Mouse (Mus musculus): ENCODE measurements around the gene Fkbp8. TPM values are rescaled to one million over a fixed set of nuclear protein-coding genes. Genes with fewer than 3 reads are reported as not detected.

Gene Fkbp8
- total and polyA plus RNA-seq, 3 experiments = 176 to 266 (median 178) TPM

DNA sequence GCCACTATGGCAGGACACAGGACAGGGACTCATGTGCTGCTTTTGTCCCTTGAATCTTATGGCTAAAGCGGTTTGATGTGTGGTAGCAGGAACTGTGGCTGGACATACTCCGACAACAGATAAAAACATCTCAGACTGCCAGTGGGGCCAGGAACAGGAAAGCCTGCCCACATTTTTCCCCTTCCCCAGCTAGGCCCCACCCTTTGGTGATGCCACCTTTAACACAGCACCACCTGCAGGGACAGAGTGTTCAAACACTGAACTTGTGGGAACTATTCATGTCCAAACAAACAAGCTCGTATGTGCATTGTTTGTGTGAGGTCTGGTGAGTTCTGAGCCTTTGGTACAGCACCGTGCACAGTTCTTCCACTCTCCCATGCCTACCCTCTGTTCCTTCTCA, 30.8 kb downstream of the Fkbp8 start:
- peak in 1 of 2 experiments; percentile 47; a peak in 2 of 4 replicates for TF ChIP-seq CTCF (conservative IDR thresholded peaks at IDR 0.05 in 1 of 2, IDR thresholded peaks at IDR 0.05 in 1 of 2; ENCODE audit: low read depth in 2 of 2, low read length in 2 of 2)
- TF ChIP-seq TBP (conservative IDR thresholded peaks at IDR 0.05; ENCODE audit: low read depth, low read length) = no peak
- 0 out of 2 replicates have a peak, but pooled peaks have one; percentile 49 for TF ChIP-seq MAZ (IDR thresholded peaks at IDR 0.05; ENCODE audit: low read depth, low read length)
- DNase-seq (ENCODE audit: extremely low read depth) = peak; percentile 45
- Histone ChIP-seq H3K9me3 (replicated peaks; ENCODE audit: low read length) (no peaks in the 10 kb centered on the region), H3K79me2 (replicated peaks; ENCODE audit: control insufficient read depth, extremely low read depth, insufficient read depth, poor library complexity, severe bottlenecking) (no peaks in the 10 kb centered on the region), H3K4me1 (ENCODE audit: control insufficient read depth in 1 of 2, insufficient read depth in 2 of 2) (peaks cover 3 to 35% of the 10 kb centered on the region in 2 experiments; a peak in 2 of 4 replicates), H3K27ac (ENCODE audit: insufficient read depth, low read depth) (no peak overlapping the region), H3K4me3 (replicated peaks in 1 of 3; ENCODE audit: low read depth in 2 of 3, low read length in 2 of 3, poor library complexity in 1 of 3) (no peak overlapping the region), H3K36me3 (replicated peaks in 1 of 2; ENCODE audit: control insufficient read depth in 1 of 2, insufficient read depth in 1 of 2, low read length in 1 of 2) (peaks cover 0 to 73% of the 10 kb centered on the region in 2 experiments), H3K4me2 (ENCODE audit: insufficient read depth, low read depth, poor library complexity, severe bottlenecking) (no peak overlapping the region), H3K27me3 (replicated peaks) (no peaks in the 10 kb centered on the region), H3K9ac (ENCODE audit: insufficient read depth, low read depth) (no peak overlapping the region)
- in situ Hi-C loops (cut with MboI; ENCODE audit: low pct_ligation_motif_present, low pct_unique_long_range_greater_than_20kb, low sequenced_read_pairs) = no loop called here
- dilution Hi-C loops (cut with MboI; ENCODE audit: extremely low pct_ligation_motif_present, extremely low pct_unique_long_range_greater_than_20kb, low sequenced_read_pairs) = no loop called here

GRCm38 (mm10) chr8:70558983-70559382, 31.5 kb downstream of the Fkbp8 start:
- H3K4me2 ChIP-seq (ENCODE audit: insufficient read depth, low read depth, poor library complexity, severe bottlenecking) = no peak overlapping the region
- no peaks in the 10 kb centered on the region for H3K27me3 ChIP-seq (replicated peaks)
- peaks cover 0 to 67% of the 10 kb centered on the region in 2 experiments for H3K36me3 ChIP-seq (replicated peaks in 1 of 2; ENCODE audit: control insufficient read depth in 1 of 2, insufficient read depth in 1 of 2, low read length in 1 of 2)
- no peak overlapping the region for H3K4me3 ChIP-seq (replicated peaks in 1 of 3; ENCODE audit: low read depth in 2 of 3, low read length in 2 of 3, poor library complexity in 1 of 3)
- no peaks in the 10 kb centered on the region for H3K9me3 ChIP-seq (replicated peaks; ENCODE audit: low read length)
- H3K79me2 ChIP-seq (replicated peaks; ENCODE audit: control insufficient read depth, extremely low read depth, insufficient read depth, poor library complexity, severe bottlenecking) = no peaks in the 10 kb centered on the region
- no peak overlapping the region for H3K9ac ChIP-seq (ENCODE audit: insufficient read depth, low read depth)
- in situ Hi-C loops (cut with MboI; ENCODE audit: low pct_ligation_motif_present, low pct_unique_long_range_greater_than_20kb, low sequenced_read_pairs) (no loop called here), dilution Hi-C loops (cut with MboI; ENCODE audit: extremely low pct_ligation_motif_present, extremely low pct_unique_long_range_greater_than_20kb, low sequenced_read_pairs) (no loop called here)
- TF ChIP-seq CTCF (conservative IDR thresholded peaks at IDR 0.05 in 1 of 2, IDR thresholded peaks at IDR 0.05 in 1 of 2; ENCODE audit: low read depth in 2 of 2, low read length in 2 of 2) (peak in 1 of 2 experiments; percentile 49; a peak in 2 of 4 replicates), RAD21 (IDR thresholded peaks at IDR 0.05; ENCODE audit: low read depth, low read length) (peak; percentile 27), MXI1 (IDR thresholded peaks at IDR 0.05; ENCODE audit: low read depth, low read length) (no peak), HCFC1 (IDR thresholded peaks at IDR 0.05; ENCODE audit: low read depth, low read length) (no peak), ZNF384 (IDR thresholded peaks at IDR 0.05; ENCODE audit: low read depth, low read length) (peak; percentile 88)
- DNase-seq (ENCODE audit: extremely low read depth) = no peak
- H3K4me1 ChIP-seq (ENCODE audit: control insufficient read depth in 1 of 2, insufficient read depth in 2 of 2) = peaks cover 3 to 38% of the 10 kb centered on the region in 2 experiments; a peak in 2 of 4 replicates
- H3K27ac ChIP-seq (ENCODE audit: insufficient read depth, low read depth) = no peak overlapping the region

DNA sequence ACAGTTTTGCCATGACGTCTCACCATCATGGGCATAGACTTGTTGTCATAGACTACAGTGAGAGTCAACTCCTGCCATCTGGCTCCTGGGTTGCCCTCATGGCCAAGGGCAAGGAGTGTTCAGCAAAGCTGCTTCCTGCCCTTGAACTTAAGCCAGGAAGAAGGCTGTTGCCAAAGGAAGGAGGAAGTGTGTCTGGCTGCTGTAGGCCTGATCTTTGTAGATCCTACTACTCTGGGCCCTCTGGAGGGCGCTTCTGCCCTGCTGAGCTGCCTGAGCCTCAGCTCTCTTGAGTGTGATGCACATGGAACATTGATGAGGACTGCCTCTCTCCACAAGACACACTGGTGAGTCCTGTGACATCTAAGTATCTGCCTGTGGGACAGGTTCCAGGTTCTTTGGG, 32.6 kb downstream of the Fkbp8 start:
- H3K4me1 ChIP-seq (ENCODE audit: control insufficient read depth in 1 of 2, insufficient read depth in 2 of 2) = peaks cover 3 to 49% of the 10 kb centered on the region in 2 experiments; a peak in 2 of 4 replicates

More for the DNA sequence above, 32.6 kb downstream of the Fkbp8 start:
- H3K4me2 ChIP-seq (ENCODE audit: insufficient read depth, low read depth, poor library complexity, severe bottlenecking) = no peak overlapping the region
- H3K4me3 ChIP-seq (replicated peaks in 1 of 3; ENCODE audit: low read depth in 2 of 3, low read length in 2 of 3, poor library complexity in 1 of 3) = no peak overlapping the region
- DNase-seq (ENCODE audit: extremely low read depth) = peak; percentile 42
- in situ Hi-C loops (cut with MboI; ENCODE audit: low pct_ligation_motif_present, low pct_unique_long_range_greater_than_20kb, low sequenced_read_pairs) = no loop called here
- peaks cover 0 to 68% of the 10 kb centered on the region in 2 experiments for H3K36me3 ChIP-seq (replicated peaks in 1 of 2; ENCODE audit: control insufficient read depth in 1 of 2, insufficient read depth in 1 of 2, low read length in 1 of 2)
- H3K27ac ChIP-seq (ENCODE audit: insufficient read depth, low read depth) = no peak overlapping the region
- dilution Hi-C loops (cut with MboI; ENCODE audit: extremely low pct_ligation_motif_present, extremely low pct_unique_long_range_greater_than_20kb, low sequenced_read_pairs) = no loop called here
- TF ChIP-seq RAD21 (IDR thresholded peaks at IDR 0.05; ENCODE audit: low read depth, low read length) = peak; percentile 40
- TF ChIP-seq USF1 (IDR thresholded peaks at IDR 0.05; ENCODE audit: low read depth, low read length) = no peak
- no peak for TF ChIP-seq UBTF (IDR thresholded peaks at IDR 0.05; ENCODE audit: low read depth, low read length)
- TF ChIP-seq SMC3 (IDR thresholded peaks at IDR 0.05; ENCODE audit: low read depth, low read length) = peak; percentile 14; the same call in 1 of the 2 replicates
- TF ChIP-seq CTCF (conservative IDR thresholded peaks at IDR 0.05 in 1 of 2, IDR thresholded peaks at IDR 0.05 in 1 of 2; ENCODE audit: low read depth in 2 of 2, low read length in 2 of 2) = peak in 1 of 2 experiments; percentile 58; a peak in 2 of 4 replicates
- TF ChIP-seq JUND (conservative IDR thresholded peaks at IDR 0.05; ENCODE audit: low read depth, low read length) = no peak
- TF ChIP-seq ELF1 (IDR thresholded peaks at IDR 0.05; ENCODE audit: low read depth, low read length) = 0 out of 2 replicates have a peak, but pooled peaks have one; percentile 10
- H3K9me3 ChIP-seq (replicated peaks; ENCODE audit: low read length) = no peaks in the 10 kb centered on the region
- H3K79me2 ChIP-seq (replicated peaks; ENCODE audit: control insufficient read depth, extremely low read depth, insufficient read depth, poor library complexity, severe bottlenecking) = no peaks in the 10 kb centered on the region
- H3K27me3 ChIP-seq (replicated peaks) = no peaks in the 10 kb centered on the region
- no peak overlapping the region for H3K9ac ChIP-seq (ENCODE audit: insufficient read depth, low read depth)
